Mouse (Mus musculus): Measurements from ENCODE around the gene Mrps23. TPM values are rescaled to one million over a fixed set of nuclear protein-coding genes. Genes with fewer than 3 reads are reported as not detected.
A peak's percentile ranks its signal among the peaks of the same experiment; 100 is the strongest.
"Not testable (repeated sequence)": the region's sequence is repeated elsewhere in the genome, so short reads cannot be mapped to it uniquely, and the experiment has no call there.

Gene Mrps23
- polyA plus RNA-seq, 1 experiment from 2014 or later: 62.3 TPM

- WGBS: 84% methylated on average over 17 of the region's 17 CpGs
- no peak overlapping the region for H3K27ac ChIP-seq
Observed at GRCm38 (mm10) chr11:88184632-88185180, 19.5 kb upstream of the Mrps23 start.

GRCm38 (mm10) chr11:88186078-88186946, 17.9 kb upstream of the Mrps23 start:
- peaks cover 26% of the 10 kb centered on the region for H3K4me1 ChIP-seq (replicated peaks)
- H3K27me3 ChIP-seq (replicated peaks): 0 out of 2 replicates have a peak, but pooled peaks cover under 1% of the 10 kb centered on the region
- no peaks in the 10 kb centered on the region for H3K9me3 ChIP-seq
- 79% methylated on average over 14 of the region's 14 CpGs for WGBS
- no peak for ATAC-seq
- H3K36me3 ChIP-seq: 0 out of 2 replicates have a peak, but pooled peaks cover 3% of the 10 kb centered on the region
- H3K9ac ChIP-seq: no peak overlapping the region
- H3K4me2 ChIP-seq (replicated peaks): no peak overlapping the region
- no peak overlapping the region for H3K4me3 ChIP-seq (replicated peaks)
- peak overlapping the region; percentile 79 for H3K27ac ChIP-seq

More at GRCm38 (mm10) chr11:88184632-88185180, 19.5 kb upstream of the Mrps23 start:
- ATAC-seq: no peak
- Histone ChIP-seq H3K4me1 (replicated peaks) (peaks cover 41% of the 10 kb centered on the region), H3K4me2 (replicated peaks) (no peak overlapping the region), H3K4me3 (replicated peaks) (no peak overlapping the region), H3K36me3 (0 out of 2 replicates have a peak, but pooled peaks cover 3% of the 10 kb centered on the region), H3K9ac (no peak overlapping the region), H3K27me3 (replicated peaks) (no peaks in the 10 kb centered on the region), H3K9me3 (no peaks in the 10 kb centered on the region)

GRCm38 (mm10) chr11:88186947-88187243, 17.3 kb upstream of the Mrps23 start:
- Histone ChIP-seq H3K27ac (peak overlapping the region; percentile 79), H3K4me2 (replicated peaks) (peak overlapping the region; percentile 53; the same call in 1 of the 2 replicates), H3K4me1 (replicated peaks) (peaks cover 22% of the 10 kb centered on the region), H3K36me3 (0 out of 2 replicates have a peak, but pooled peaks cover 3% of the 10 kb centered on the region), H3K9ac (no peak overlapping the region), H3K9me3 (no peaks in the 10 kb centered on the region), H3K27me3 (replicated peaks) (peaks cover 7% of the 10 kb centered on the region; the same call in 1 of the 2 replicates), H3K4me3 (replicated peaks) (no peak overlapping the region)
- 38% methylated on average over 2 of the region's 2 CpGs for whole genome bisulfite sequencing
- ATAC-seq: no peak

- H3K9ac ChIP-seq: peak overlapping the region; percentile 21; the same call in 1 of the 2 replicates
- peaks cover 25% of the 10 kb centered on the region for H3K4me1 ChIP-seq (replicated peaks)
- peak overlapping the region; percentile 12; the same call in 1 of the 2 replicates for H3K4me3 ChIP-seq (replicated peaks)
- no peaks in the 10 kb centered on the region for H3K9me3 ChIP-seq
- H3K27me3 ChIP-seq (replicated peaks): peaks cover 13% of the 10 kb centered on the region; the same call in 1 of the 2 replicates
- WGBS: 11% methylated on average over 25 of the region's 25 CpGs
- ATAC-seq: peak; percentile 96
- peak overlapping the region; percentile 79 for H3K27ac ChIP-seq
- H3K36me3 ChIP-seq: 0 out of 2 replicates have a peak, but pooled peaks cover 3% of the 10 kb centered on the region
- H3K4me2 ChIP-seq (replicated peaks): peak overlapping the region; percentile 53
Observed at GRCm38 (mm10) chr11:88187417-88188133, 16.6 kb upstream of the Mrps23 start.

- peaks cover 32% of the 10 kb centered on the region for H3K4me1 ChIP-seq (replicated peaks)
- no peaks in the 10 kb centered on the region for H3K9me3 ChIP-seq
- no peak overlapping the region for H3K9ac ChIP-seq
- WGBS: 64% methylated on average over 8 of the region's 8 CpGs
- ATAC-seq: no peak
- H3K27ac ChIP-seq: no peak overlapping the region
- no peak overlapping the region for H3K4me2 ChIP-seq (replicated peaks)
- peaks cover 17% of the 10 kb centered on the region; the same call in 1 of the 2 replicates for H3K27me3 ChIP-seq (replicated peaks)
- H3K4me3 ChIP-seq (replicated peaks): no peak overlapping the region
- H3K36me3 ChIP-seq: 0 out of 2 replicates have a peak, but pooled peaks cover 3% of the 10 kb centered on the region
Observed at GRCm38 (mm10) chr11:88188216-88188615, 16.0 kb upstream of the Mrps23 start.

- H3K36me3 ChIP-seq: 0 out of 2 replicates have a peak, but pooled peaks cover 3% of the 10 kb centered on the region
- H3K4me1 ChIP-seq (replicated peaks): peaks cover 36% of the 10 kb centered on the region
- WGBS: 89% methylated on average over 7 of the region's 7 CpGs
- peaks cover 21% of the 10 kb centered on the region for H3K27me3 ChIP-seq (replicated peaks)
- no peak overlapping the region for H3K4me3 ChIP-seq (replicated peaks)
- ATAC-seq: no peak
- H3K9ac ChIP-seq: no peak overlapping the region
- H3K9me3 ChIP-seq: no peaks in the 10 kb centered on the region
- no peak overlapping the region for H3K27ac ChIP-seq
- H3K4me2 ChIP-seq (replicated peaks): no peak overlapping the region
Observed at GRCm38 (mm10) chr11:88188635-88189034, 15.6 kb upstream of the Mrps23 start.

GRCm38 (mm10) chr11:88192595-88192994, 11.6 kb upstream of the Mrps23 start:
- Histone ChIP-seq H3K27me3 (replicated peaks) (peaks cover 32% of the 10 kb centered on the region), H3K4me3 (replicated peaks) (no peak overlapping the region), H3K4me1 (replicated peaks) (peaks cover 41% of the 10 kb centered on the region), H3K9me3 (no peaks in the 10 kb centered on the region), H3K27ac (no peak overlapping the region), H3K4me2 (replicated peaks) (no peak overlapping the region; the same call in 1 of the 2 replicates), H3K9ac (no peak overlapping the region), H3K36me3 (no peaks in the 10 kb centered on the region)
- ATAC-seq: peak; percentile 53; the same call in 1 of the 2 replicates
- 8% methylated on average over 4 of the region's 4 CpGs for WGBS

GRCm38 (mm10) chr11:88193098-88193823, 10.9 kb upstream of the Mrps23 start:
- WGBS: 13% methylated on average over 34 of the region's 34 CpGs
- Histone ChIP-seq H3K9me3 (no peaks in the 10 kb centered on the region), H3K27ac (no peak overlapping the region), H3K9ac (peak overlapping the region; percentile 23; the same call in 1 of the 2 replicates), H3K36me3 (no peaks in the 10 kb centered on the region), H3K4me3 (replicated peaks) (peak overlapping the region; percentile 22), H3K4me2 (replicated peaks) (peak overlapping the region; percentile 53), H3K4me1 (replicated peaks) (peaks cover 39% of the 10 kb centered on the region), H3K27me3 (replicated peaks) (peaks cover 32% of the 10 kb centered on the region)
- ATAC-seq: no peak

GRCm38 (mm10) chr11:88193824-88194696, 10.1 kb upstream of the Mrps23 start:
- peak overlapping the region; percentile 23; the same call in 1 of the 2 replicates for H3K9ac ChIP-seq
- H3K4me2 ChIP-seq (replicated peaks): peak overlapping the region; percentile 53
- H3K27ac ChIP-seq: no peak overlapping the region
- 24% methylated on average over 29 of the region's 29 CpGs for WGBS
- H3K4me3 ChIP-seq (replicated peaks): peak overlapping the region; percentile 22
- H3K9me3 ChIP-seq: no peaks in the 10 kb centered on the region
- peaks cover 39% of the 10 kb centered on the region for H3K4me1 ChIP-seq (replicated peaks)
- peak; percentile 31; the same call in 1 of the 2 replicates for ATAC-seq
- H3K27me3 ChIP-seq (replicated peaks): peaks cover 32% of the 10 kb centered on the region
- H3K36me3 ChIP-seq: no peaks in the 10 kb centered on the region

- not testable (repeated sequence) for H3K4me3 ChIP-seq (replicated peaks); H3K4me2 ChIP-seq (replicated peaks); H3K9me3 ChIP-seq; ATAC-seq; H3K9ac ChIP-seq; H3K36me3 ChIP-seq; H3K27ac ChIP-seq
- WGBS: 82% methylated on average over 3 of the region's 3 CpGs
- Histone ChIP-seq H3K27me3 (replicated peaks) (peaks cover 32% of the 10 kb centered on the region), H3K4me1 (replicated peaks) (peaks cover 39% of the 10 kb centered on the region)
Observed at GRCm38 (mm10) chr11:88195699-88196098, 8.5 kb upstream of the Mrps23 start.

GRCm38 (mm10) chr11:88197153-88197576, 7.0 kb upstream of the Mrps23 start:
- H3K27ac ChIP-seq: no peak overlapping the region
- H3K4me2 ChIP-seq (replicated peaks): no peak overlapping the region
- no peaks in the 10 kb centered on the region for H3K36me3 ChIP-seq
- H3K9ac ChIP-seq: no peak overlapping the region
- 0% methylated on average over 2 of the region's 2 CpGs for WGBS
- H3K27me3 ChIP-seq (replicated peaks): peaks cover 23% of the 10 kb centered on the region
- H3K4me3 ChIP-seq (replicated peaks): no peak overlapping the region
- ATAC-seq: peak; percentile 46
- H3K4me1 ChIP-seq (replicated peaks): peaks cover 38% of the 10 kb centered on the region
- no peaks in the 10 kb centered on the region for H3K9me3 ChIP-seq

Measured in intestine, embryonic 15.5 days (tissue).